Mouse (Mus musculus) urinary bladder, postnatal 14 days (tissue): ENCODE measurements around the gene Nav1.
"Not testable (repeated sequence)": the region's sequence is repeated elsewhere in the genome, so short reads cannot be mapped to it uniquely, and the experiment has no call there.

Source experiments
- DNase-seq: peaks from one replicate; pipeline ENCODE4 v3.0.0; 2021; ENCODE audit warnings: low spot score

The Nav1 gene

DNA sequence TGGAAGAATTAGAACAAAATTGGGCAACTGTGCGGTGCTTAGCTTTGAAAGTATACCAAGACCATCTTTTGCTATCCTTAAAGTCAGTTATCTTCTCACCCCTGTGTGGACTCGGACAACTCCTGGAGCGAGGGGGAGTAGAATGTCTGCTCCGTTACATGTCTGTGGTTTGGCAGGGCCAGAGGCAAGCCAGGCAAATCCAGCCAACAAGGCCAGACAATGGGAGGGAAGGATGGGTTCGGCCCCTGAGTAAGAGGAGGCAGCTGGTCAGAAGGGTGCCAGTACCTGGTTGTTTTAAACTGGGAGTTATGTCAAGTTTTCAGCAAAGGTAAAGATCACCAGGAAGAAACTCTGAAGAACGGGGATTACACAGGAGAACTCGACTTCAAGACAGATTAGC lies 121.9 kb downstream of the Nav1 start:
- DNase-seq: no peak

DNA sequence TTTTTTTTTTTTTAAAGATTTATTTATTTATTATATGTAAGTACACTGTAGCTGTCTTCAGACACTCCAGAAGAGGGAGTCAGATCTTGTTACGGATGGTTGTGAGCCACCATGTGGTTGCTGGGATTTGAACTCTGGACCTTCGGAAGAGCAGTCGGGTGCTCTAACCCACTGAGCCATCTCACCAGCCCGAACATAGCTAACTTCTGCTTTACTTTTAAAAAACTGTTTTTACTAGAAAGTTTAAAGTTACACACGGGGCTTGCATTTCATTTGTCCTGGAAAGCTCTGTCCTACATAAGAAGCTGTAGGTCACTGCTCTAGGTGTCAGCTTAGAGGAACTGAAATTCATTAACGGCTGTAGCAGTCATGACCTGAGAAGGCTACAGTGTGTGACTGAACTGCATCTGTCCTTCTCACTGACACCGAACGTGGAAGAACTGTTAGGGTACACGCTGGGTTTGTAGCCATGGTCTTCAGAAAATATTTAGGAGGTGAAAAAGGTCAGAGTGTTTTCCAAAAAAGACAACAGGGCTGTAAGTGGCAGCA lies 122.5 kb downstream of the Nav1 start:
- DNase-seq: not testable (repeated sequence)

DNA sequence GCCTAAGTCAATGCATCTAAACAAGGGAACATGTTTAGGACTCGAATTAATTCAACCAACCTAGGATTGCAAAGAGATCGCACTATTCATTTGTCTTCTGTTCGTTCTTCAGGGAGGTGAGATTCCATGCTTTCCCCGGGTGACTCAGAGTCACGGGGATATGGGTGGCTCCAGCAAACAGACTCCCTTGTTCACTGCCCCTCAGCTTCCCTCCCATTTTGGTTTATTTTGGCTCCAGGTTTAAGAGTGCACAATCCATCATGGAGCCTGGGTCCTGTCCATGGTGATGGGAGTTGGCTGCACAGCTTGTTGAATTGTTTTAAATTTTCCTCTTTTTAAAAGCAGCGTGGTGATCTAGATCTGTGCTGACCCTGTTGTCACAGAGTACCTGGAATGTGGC lies 123.1 kb downstream of the Nav1 start:
- no peak for DNase-seq

DNA sequence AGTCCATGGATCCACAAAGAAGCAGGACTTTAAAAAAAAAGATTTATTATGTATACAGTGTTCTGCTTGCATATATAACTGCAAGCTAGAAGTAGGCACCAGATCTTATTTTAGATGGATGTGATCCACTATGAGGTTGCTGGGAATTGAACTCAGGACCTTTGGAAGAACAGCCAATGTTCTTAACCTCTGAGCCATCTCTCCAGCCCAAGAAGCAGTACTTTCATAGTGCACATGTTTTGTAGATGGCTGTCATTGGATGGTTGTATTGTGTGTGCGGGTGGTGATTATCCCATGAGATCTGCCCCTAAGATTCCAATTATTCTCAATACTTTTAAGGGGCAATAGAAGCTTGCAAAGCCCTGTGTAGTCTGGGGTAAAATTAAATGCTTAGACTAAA lies 124.4 kb downstream of the Nav1 start:
- no peak for DNase-seq

DNA sequence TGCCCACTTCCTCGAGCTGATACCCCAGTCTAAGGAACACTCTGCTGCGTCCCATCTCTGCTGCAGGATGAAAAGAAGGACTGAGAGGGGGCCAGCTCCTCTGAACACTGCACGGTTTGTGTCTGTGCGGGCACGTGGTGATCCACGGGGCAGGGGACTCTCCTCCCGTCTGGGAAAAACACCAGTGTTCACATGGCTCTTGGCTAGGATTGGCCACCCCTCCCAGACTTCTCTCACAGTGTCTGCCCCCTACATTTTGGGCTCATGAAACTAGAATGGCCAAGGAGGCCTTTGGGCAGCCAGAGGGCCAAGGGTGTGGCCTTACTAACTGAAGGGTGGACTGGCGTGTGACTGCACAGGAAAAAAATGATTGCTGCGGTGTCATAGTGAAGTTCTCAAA lies 125.4 kb downstream of the Nav1 start:
- DNase-seq: no peak

DNA sequence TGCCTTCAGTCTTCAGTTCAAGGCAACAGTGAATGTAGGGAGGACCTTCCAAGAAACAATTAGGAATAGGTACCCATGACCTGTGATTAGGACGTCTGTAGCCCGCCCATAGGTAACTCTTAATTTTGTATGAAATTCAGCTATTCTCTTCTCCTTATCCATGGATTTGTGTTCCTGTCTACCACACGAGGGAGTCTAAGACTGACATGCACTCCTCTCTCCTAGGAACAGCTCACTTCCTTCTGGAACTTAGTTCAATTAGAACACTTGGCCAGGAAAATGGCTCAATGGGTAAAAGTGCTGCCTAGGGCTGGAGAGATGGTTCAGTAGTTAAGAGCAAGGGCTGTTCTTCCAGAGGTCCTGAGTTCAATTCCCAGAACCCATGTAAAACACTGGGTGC lies 126.3 kb downstream of the Nav1 start:
- DNase-seq: no peak

DNA sequence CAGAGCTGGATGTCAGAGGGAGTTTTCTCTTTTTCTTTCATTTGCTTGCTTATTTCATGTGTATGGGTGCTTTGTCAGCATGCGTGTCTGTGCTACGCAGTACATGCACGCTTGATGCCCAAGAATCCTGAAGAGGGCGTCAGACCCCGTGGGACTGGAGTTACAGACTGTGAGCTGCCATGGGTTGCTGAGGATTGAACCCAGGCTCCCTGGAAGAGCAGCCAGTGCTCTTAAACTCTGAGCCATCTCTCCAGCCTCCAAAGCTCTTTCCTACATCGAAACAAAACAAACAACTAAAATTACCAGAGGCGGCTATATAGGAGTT lies 131.6 kb downstream of the Nav1 start:
- no peak for DNase-seq

DNA sequence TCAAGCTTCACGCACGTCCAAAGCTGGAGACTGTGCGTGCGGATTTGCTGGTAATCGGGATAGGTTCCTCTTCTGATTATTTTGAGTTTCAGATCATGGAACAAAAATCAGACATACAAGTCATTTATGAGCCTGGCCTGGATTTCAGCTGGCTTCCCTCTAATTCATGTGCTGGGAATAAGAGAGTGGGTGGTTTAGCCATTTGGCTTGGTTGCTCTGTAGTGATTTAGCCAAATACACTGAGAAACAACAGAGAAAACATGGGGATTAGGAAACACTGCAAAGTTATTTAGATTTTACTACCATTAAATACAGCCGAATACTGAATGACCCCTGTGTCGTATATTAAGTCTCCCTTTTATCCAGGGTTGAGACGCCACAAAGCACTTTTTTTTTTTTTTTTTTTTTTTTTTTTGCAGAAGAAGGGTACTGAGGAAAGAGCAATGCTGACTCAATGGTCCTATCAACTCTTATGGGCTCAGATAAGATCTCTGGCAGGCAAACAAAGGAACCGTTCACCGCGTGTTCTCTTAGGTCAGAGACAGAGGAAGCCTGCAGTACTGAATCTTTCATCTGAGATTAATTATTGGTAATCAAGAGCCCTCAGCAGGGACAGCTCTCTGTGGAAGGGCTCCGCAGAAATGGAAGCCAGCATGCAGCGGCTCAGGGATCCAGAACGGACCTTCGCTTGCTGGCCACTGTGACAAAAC lies 132.1 kb downstream of the Nav1 start:
- peak; percentile 55 for DNase-seq

DNA sequence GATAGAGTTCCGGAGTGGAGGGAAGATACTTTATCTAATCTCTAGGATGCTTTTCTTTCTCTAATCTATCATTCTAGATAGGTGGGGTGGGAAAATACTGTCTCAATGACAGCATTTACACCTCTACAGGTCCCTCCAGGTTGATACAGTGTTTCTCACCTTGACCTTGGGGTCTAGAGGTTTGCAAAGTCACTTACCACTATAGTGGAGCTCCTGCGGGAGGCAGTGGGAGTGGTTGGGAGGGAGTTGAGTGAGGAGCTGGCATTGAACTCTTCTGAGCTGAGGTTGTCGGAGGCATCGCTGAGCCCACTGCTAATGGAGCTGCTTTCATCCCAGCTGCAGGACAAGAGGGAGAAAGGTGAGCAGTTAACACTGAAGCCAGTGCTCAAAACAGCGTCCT lies 134.6 kb downstream of the Nav1 start:
- no peak for DNase-seq

DNA sequence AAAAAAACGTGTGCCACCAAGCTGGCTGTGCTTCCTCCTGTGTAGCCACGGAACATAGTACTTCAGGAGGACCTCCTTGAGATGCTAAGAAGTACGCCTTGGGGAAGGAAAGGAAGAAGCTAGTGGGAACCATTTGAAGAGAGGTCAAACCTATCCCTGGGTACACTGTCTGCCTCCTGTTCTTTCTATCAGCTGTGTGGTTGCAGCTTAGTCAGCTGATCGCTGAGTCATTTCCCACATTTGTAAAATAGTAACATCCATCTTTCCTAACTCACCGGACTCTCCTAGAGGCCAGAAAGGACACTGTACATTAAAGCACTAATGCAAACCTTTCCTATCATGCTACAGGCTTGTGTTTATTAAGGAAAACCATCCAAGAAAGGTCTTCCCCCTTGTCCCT lies 135.4 kb downstream of the Nav1 start:
- no peak for DNase-seq

DNA sequence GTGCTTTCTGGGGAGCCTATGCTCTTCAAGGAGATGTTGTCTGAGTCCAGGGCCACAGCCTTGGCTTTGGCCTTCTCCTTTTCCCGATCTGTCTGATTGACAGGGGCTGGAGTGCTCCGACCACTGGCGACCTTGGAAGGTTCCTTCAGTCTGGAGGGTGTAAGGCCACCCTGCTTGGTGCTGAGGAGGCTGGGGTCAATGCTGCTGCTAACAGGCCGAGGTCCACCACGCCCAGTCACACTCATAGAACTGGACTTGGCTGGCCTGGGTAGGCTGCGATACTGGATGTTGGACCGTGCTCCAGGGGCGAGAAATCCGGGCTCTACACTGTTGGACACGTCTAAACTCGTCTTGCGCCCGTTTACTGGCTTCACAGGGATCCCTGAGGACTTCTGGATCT lies 136.5 kb downstream of the Nav1 start:
- DNase-seq: no peak

DNA sequence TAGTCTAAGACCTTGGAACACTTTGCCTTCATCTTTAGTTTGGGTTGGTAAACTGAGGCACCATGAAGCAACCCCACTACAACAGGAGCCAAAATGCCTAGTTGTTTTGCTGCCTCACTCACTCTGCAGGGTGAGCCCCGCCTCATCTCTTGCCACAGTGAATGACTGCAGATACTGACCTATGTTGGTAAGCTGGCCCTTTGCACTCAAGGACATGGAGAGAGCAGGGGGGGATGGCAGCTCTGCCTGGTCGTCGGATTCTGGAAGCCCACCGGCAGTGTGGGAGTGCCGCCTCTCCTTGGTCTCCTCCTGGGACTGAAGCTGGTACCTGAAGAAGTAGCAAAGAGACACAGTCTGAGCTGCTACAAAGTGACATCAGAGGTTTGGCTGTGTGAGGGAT lies 139.6 kb downstream of the Nav1 start:
- no peak for DNase-seq

DNA sequence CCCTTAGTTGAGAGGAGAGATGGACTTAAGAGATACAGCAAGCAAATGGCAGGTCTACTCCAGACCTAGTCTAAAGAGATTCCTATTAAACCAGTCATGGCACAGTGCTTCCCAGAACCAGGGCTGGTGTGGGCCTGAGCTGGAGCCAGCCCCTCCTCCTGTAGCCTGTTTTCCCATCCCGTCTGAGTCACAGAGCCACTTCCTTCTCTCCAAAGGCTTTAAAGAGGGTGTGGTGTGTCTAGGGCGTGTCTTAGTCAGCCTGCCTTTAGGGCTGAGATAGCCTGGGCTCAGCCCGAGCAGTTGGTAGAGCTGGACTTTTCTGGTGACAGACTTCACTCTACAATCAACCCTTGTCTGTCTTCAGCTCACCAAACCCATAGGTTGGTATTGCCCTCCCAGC lies 140.2 kb downstream of the Nav1 start:
- DNase-seq: peak; percentile 60

DNA sequence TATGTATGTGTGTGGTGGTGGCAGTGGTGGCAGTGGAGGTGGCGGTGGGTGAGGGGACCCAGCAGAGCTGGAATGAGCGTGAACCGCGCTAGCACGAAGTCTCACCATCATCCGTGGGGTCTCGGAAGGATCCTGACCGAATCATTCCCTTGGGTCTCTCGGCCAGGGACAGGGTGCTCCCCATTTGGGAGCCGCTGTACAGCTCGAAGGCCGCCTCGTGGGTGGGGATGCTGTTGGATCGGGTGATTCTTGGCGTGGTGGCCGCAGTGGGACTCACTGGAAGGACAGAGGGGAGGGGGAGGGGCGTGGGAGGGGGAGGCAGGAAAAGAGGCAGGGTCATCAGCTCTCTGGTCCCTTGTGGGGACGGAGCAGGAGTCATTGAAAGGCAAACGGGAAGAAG lies 141.4 kb downstream of the Nav1 start:
- DNase-seq: no peak

DNA sequence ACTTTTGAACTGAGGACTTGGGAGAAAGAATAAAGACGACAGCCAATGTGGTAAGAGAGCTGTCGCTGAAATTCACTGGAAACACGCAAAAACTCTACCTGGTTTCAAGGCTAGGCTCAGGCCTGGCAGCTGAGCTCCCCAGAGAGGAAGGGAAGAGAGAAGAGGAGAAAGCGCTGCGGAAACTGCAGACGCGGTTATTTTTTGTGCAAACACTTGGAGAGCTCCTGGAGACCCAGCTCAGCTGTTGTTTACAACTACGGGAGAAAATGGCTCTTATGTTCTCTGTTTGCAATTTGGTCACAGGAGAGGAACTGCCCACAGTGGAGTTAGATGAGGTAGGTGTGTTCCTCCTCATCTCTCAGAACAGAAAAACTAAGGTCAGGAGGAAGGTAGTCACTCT lies 144.4 kb downstream of the Nav1 start:
- DNase-seq: no peak

DNA sequence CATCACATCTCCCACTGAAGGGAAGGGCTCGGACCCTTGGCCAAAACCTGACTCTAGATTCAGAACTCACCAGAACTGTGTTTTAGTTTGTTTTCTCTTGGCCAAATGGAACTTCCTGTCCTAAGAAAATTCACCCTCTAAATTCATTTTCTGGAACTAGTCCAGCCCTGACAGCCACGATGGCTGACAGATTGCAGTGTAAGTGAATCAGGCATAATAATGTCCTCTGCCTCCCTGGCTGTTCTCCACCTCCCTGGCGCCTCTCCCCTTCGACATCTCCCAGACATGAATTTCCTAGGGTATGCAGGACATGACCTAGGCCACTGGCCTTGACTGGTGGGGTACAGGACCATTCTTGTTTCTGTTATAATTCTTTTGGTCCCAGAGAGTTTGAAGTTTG lies 144.8 kb downstream of the Nav1 start:
- peak; percentile 29 for DNase-seq

DNA sequence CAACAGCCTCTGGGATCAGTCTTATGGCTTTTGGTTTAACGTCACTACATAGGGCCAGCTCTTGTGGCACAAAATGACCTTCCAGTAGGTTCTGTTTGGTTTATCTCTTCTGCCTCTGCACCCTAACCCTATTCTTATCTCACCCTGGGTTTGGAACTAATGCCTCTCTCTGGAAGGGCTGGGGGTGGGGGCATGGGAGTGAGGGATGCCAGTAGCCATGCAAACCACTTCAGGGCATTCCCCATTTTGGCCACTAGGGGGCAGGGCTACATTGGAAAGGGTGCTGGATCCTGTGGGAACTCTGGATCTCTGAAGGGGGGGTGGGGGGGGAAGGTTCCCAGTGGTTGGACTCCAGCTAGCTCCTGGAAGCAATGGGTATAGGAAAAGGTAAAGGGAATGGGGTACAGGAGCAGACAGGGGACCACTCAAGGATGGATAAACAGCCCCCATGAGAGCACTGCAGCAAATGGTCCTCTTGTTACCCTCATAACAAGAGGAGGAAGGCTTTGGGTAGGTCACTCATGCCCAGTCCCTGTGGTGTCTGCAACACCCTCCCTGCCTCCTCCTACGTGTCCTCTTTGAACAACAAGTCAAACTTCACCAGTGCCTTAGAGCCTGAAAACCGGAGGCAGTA lies 145.9 kb downstream of the Nav1 start:
- peak; percentile 77 for DNase-seq

DNA sequence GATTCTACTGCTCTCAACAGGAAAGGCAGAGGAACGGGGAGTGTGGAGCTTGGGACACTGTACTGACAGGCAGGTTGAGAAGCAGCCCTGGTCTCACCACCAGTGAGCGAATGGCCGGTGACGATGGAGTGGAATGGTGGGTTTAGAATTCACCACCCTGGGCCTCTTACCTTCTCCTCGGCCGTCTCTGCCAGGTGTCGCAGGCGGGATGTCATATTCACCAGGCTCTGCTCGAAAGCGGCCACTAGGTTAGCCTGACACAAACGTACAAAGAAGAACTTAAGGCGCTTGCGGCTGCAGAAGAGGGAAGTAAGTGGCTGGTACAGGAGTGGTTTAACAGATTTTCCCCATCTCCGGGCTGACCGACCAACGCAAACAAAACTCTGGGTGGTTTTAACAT lies 146.6 kb downstream of the Nav1 start:
- no peak for DNase-seq

DNA sequence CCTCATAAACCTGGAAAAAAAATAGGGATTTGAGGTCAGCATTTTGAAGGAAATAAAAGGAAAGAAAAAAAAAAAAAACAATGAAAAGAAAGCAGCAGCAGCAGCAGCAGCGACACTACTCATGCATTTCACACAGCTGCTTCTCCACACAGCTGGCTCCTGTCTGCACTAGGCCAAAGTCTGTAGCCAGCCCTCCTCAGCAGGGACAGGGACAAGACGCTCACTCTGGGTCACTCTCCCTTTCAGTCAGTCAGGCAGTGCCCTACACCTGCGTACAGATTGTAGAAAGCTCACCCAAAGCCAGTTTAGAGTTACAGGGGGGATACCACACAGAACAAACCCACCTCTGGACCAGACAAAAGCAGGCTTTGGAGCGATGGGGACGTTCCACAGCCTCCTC lies 149.2 kb downstream of the Nav1 start:
- no peak for DNase-seq

DNA sequence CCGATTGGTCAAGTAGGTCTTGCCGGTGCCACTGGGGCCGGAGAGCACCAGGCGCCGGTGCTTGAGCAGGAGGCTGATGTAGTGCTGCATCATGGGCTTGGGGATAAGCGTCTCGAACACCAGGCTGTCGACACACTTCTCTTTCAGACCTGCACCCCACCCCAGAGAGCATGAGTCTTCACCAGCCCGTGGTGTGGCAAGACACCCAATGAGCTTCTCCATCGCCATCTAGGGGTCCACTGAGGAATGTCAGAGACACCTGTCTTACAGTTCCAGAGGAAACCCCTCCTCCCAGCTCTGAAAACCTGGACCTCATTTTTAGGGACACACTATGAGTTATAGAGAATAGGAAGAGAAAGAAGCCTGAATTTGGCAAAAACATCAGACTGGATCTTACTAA lies 154.8 kb downstream of the Nav1 start:
- DNase-seq: no peak

DNA sequence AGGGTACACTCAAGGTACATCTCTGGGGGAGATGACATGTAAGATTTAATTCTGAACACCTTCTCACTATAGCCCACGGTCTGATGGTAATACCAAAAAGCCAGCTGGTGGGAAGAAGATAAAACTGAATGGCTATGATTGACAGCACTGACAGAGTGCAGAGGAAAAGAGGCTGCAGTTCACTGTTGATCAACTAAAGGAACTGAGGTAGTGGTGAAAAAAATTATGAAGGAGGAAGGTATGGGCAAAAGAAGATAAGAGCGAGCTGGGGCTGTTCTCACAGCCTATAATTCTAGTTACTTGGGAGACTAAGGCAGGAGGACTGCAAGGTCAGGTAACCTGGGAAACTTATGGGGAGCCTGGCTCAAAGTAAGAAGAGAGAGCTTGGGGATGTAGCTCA lies 155.7 kb downstream of the Nav1 start:
- DNase-seq: no peak

DNA sequence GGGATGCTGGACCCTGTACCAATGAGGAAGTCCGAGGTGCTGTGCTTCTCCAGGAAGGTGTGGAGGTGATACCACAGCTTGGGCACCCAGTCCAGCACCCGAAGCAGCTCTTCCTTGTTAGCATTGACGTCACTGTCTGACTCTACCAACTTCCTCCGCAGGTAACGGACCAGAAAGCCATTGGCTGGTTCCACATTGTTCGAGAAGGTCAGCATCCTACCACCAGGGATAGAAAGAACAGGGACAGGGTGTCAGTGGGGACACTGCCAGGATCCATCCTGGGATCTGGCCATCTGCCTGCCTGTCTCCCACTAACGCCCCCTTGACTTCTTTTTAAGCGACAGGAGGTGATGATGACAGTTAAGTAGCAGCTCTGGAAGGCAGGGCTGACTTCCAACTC lies 157.2 kb downstream of the Nav1 start:
- DNase-seq: no peak

DNA sequence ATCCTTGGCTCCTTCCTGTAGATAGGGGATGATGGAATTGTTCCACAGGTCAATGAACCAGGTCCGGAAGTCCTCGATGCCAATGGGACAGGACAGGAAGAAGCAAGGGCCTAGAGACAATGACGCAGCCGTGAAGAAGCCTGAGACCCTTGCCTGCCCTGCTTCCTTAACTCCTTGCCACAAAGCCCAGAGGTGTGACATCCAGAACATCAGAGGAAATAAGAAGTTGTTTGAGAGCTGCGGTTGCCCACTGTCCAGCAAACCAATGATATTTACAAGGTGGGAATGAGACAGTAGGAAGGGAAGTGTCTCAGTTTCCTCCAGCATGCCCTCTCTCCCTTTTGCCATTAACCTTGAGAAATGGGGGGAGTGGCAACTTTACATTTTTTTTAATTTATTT lies 158.2 kb downstream of the Nav1 start:
- no peak for DNase-seq

DNA sequence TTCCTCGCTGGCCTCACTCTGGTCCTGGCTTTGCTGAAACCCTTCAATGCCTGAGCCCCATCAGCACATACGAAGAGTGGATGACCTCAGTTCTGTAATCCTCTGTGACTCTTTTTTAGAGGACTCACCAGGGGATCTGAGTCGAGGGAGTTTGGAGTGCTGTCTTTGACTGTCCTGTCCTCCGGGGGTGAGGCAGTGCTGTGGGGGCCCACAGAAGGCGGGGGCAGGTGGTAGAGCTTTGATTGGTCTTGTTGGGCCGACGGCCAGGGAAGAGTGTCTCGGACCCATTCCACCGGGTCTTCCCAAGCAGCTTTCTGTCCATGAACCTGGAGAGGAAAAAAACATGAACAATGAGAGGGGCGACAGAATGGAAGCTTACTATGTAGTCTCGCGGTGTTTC lies 163.6 kb downstream of the Nav1 start:
- no peak for DNase-seq
